Mouse (Mus musculus): ENCODE results near the gene Rab11b. TPM values are rescaled to one million over a fixed set of nuclear protein-coding genes. Genes with fewer than 3 reads are reported as not detected.

Gene Rab11b
- polyA plus RNA-seq, 1 experiment from 2014 or later = 88.9 TPM

DNA sequence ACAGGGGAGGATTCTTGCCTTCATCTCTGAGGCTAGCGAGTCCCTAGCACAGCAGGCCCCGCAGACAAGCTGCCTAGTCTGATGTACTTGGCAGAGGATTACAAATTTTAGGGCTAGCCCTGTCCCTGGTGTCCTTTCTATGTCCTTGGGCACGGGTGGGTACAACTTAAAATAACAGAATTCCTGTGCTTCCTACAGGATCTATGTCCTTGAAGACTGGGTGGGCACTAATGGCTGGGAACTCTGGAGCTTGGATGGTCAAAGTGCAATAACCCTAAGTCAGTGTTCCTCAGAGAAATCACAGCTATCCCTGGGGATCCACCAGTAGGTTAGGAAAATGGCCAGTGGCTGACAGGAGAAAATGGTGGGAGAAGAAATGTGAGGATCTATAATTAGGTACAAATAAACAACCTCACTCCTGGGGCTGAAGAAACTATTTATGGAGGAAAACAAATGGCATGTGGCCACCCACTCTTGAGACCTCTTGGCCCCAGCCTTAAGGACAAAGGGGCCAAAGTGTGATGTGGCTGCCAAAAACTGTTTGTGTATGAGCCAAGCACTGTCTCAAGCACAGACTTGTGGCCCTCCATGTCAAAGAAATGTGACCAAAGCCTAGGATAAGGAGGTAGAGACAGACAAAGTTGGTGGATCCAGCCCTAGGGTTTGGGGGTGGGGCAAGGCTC, 4.1 kb downstream of the Rab11b start:
- peaks cover 58% of the 10 kb centered on the region for H3K4me1 ChIP-seq (ENCODE audit: insufficient read depth)
- no peak for TF ChIP-seq CTCF (IDR thresholded peaks at IDR 0.05; ENCODE audit: low read depth)
- no peak for TF ChIP-seq EP300 (IDR thresholded peaks at IDR 0.05; ENCODE audit: low read depth)
- peaks cover 4% of the 10 kb centered on the region for H3K36me3 ChIP-seq (replicated peaks; ENCODE audit: insufficient read depth, low read length)
- ATAC-seq (no peak), DNase-seq (no peak)
- H3K9ac ChIP-seq (replicated peaks) = no peak overlapping the region
- no peaks in the 10 kb centered on the region for H3K27me3 ChIP-seq (ENCODE audit: insufficient read depth, low read length)
- no peaks in the 10 kb centered on the region for H3K9me3 ChIP-seq (ENCODE audit: low read length)
- no peak overlapping the region for H3K4me2 ChIP-seq (ENCODE audit: low read depth, low read length)
- no peak overlapping the region for H3K4me3 ChIP-seq (ENCODE audit: low read depth, low read length)
- WGBS (ENCODE audit: insufficient replicate concordance) = 87% methylated on average over 3 of the region's 3 CpGs
- peak overlapping the region; percentile 46 for H3K27ac ChIP-seq (ENCODE audit: low read depth)

GRCm38 (mm10) chr17:33755418-33756107, 4.8 kb downstream of the Rab11b start:
- H3K4me3 ChIP-seq (ENCODE audit: low read depth, low read length) = no peak overlapping the region
- no peaks in the 10 kb centered on the region for H3K27me3 ChIP-seq (ENCODE audit: insufficient read depth, low read length)
- H3K4me2 ChIP-seq (ENCODE audit: low read depth, low read length) = peak overlapping the region; percentile 20; the same call in 1 of the 2 replicates
- H3K9ac ChIP-seq (replicated peaks) = peak overlapping the region; percentile 31
- peaks cover 7% of the 10 kb centered on the region for H3K36me3 ChIP-seq (replicated peaks; ENCODE audit: insufficient read depth, low read length)
- ATAC-seq (no peak), DNase-seq (no peak)
- H3K27ac ChIP-seq (ENCODE audit: low read depth) = peak overlapping the region; percentile 46
- WGBS (ENCODE audit: insufficient replicate concordance) = 72% methylated on average over 10 of the region's 10 CpGs
- TF ChIP-seq CTCF (IDR thresholded peaks at IDR 0.05; ENCODE audit: low read depth) (no peak), EP300 (IDR thresholded peaks at IDR 0.05; ENCODE audit: low read depth) (no peak)
- H3K4me1 ChIP-seq (ENCODE audit: insufficient read depth) = peaks cover 57% of the 10 kb centered on the region
- no peaks in the 10 kb centered on the region for H3K9me3 ChIP-seq (ENCODE audit: low read length)

DNA sequence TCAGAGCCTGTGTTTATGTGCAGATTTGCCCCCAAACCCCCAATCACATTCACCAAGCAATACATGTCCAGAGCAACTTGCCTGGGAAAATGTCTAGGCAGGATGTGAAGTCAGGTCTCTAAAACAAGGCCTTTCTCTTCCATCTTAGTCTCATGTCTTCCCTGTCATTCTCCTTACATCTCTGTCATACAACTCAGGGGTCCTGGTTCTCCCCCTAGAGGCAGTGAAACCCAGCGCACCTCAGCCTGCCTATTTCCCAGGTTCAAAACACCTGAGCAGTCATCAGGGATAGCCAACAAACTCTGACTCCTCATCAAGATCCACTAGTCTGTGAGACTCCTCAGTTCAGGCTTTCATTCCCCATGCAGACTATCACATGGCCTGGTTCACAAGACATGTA, 5.7 kb downstream of the Rab11b start:
- H3K27me3 ChIP-seq (ENCODE audit: insufficient read depth, low read length) = no peaks in the 10 kb centered on the region
- ATAC-seq = no peak
- TF ChIP-seq CTCF (IDR thresholded peaks at IDR 0.05; ENCODE audit: low read depth) (peak; percentile 25), EP300 (IDR thresholded peaks at IDR 0.05; ENCODE audit: low read depth) (no peak)
- no peak overlapping the region for H3K4me3 ChIP-seq (ENCODE audit: low read depth, low read length)
- H3K4me1 ChIP-seq (ENCODE audit: insufficient read depth) = peaks cover 57% of the 10 kb centered on the region
- 89% methylated on average over 1 of the region's 1 CpGs for WGBS (ENCODE audit: insufficient replicate concordance)
- H3K4me2 ChIP-seq (ENCODE audit: low read depth, low read length) = no peak overlapping the region
- peaks cover 13% of the 10 kb centered on the region for H3K36me3 ChIP-seq (replicated peaks; ENCODE audit: insufficient read depth, low read length)
- H3K27ac ChIP-seq (ENCODE audit: low read depth) = 0 out of 2 replicates have a peak overlapping the region, but pooled peaks have one; percentile 46
- no peaks in the 10 kb centered on the region for H3K9me3 ChIP-seq (ENCODE audit: low read length)
- H3K9ac ChIP-seq (replicated peaks) = no peak overlapping the region
- DNase-seq = no peak

DNA sequence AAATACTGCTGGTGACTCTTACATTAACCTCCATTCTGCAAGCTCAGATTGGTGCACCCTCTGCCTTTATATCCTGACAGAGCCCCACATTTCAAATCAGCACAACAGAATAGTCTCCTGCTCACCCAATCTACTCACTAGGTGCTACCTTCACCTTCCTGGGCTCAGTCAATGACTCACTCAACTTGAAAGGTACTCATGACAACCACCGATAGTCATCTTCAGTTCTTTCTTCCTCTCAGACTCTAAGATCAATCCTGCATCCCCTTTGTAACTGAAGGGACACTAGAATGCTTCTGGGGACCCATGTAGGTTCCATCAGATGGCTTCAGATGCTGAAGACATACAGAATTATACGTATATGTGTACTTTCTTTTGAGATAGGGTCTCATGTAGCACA, 8.0 kb downstream of the Rab11b start:
- DNase-seq (no peak), ATAC-seq (no peak)
- Histone ChIP-seq H3K4me1 (ENCODE audit: insufficient read depth) (peaks cover 35% of the 10 kb centered on the region), H3K4me2 (ENCODE audit: low read depth, low read length) (no peak overlapping the region), H3K4me3 (ENCODE audit: low read depth, low read length) (no peak overlapping the region), H3K9me3 (ENCODE audit: low read length) (no peaks in the 10 kb centered on the region), H3K27ac (ENCODE audit: low read depth) (no peak overlapping the region), H3K27me3 (ENCODE audit: insufficient read depth, low read length) (no peaks in the 10 kb centered on the region), H3K9ac (replicated peaks) (no peak overlapping the region), H3K36me3 (replicated peaks; ENCODE audit: insufficient read depth, low read length) (peaks cover 30% of the 10 kb centered on the region)
- TF ChIP-seq EP300 (IDR thresholded peaks at IDR 0.05; ENCODE audit: low read depth) (no peak), CTCF (IDR thresholded peaks at IDR 0.05; ENCODE audit: low read depth) (no peak)
- WGBS (ENCODE audit: insufficient replicate concordance) = 92% methylated on average over 2 of the region's 2 CpGs

DNA sequence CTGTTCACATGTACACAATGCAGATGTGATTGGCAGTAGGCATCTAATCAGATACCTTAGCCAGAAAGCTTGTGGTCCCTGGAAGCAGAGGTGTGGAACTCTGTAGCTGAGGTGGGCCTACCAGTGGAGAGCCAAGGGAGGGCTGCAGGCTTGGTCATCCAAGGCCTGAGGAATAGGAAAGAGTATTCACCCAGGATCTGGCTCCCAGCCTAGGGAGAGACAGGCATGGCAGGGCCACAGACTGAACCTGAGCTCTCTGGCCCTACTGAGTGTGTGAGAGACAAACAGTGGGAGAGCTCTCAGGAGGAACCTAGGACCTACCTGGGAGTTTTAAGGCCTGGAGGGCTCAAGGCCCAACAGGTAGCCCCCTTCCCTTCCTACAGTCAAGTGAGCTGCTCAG, 9.1 kb downstream of the Rab11b start:
- Histone ChIP-seq H3K9me3 (ENCODE audit: low read length) (no peaks in the 10 kb centered on the region), H3K4me2 (ENCODE audit: low read depth, low read length) (no peak overlapping the region), H3K4me1 (ENCODE audit: insufficient read depth) (peaks cover 24% of the 10 kb centered on the region), H3K36me3 (replicated peaks; ENCODE audit: insufficient read depth, low read length) (peaks cover 33% of the 10 kb centered on the region), H3K27ac (ENCODE audit: low read depth) (no peak overlapping the region), H3K9ac (replicated peaks) (peak overlapping the region; percentile 34; the same call in 1 of the 2 replicates), H3K27me3 (ENCODE audit: insufficient read depth, low read length) (no peaks in the 10 kb centered on the region), H3K4me3 (ENCODE audit: low read depth, low read length) (no peak overlapping the region)
- ATAC-seq = no peak
- TF ChIP-seq EP300 (IDR thresholded peaks at IDR 0.05; ENCODE audit: low read depth) (no peak), CTCF (IDR thresholded peaks at IDR 0.05; ENCODE audit: low read depth) (no peak)
- DNase-seq = no peak

DNA sequence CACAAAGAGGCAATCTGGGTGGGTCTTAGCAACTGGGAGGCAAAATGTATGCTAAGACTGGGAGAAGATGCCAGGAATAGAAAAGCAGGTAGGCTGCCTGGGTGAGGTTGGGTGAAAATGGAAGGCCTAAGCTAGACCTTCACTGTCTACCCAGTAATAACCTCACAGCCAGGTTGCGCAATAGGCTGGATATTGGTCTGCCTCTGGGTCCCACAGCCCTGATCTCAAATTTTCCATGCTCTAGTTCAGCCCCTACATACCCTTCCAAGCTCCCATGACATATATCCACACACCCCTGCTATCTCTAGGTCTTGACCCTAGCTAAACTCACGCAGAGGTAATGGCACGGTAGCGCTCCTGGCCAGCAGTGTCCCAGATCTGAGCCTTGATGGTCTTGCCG, 10.9 kb downstream of the Rab11b start:
- H3K4me1 ChIP-seq (ENCODE audit: insufficient read depth) = peaks cover 13% of the 10 kb centered on the region
- no peak for DNase-seq
- no peaks in the 10 kb centered on the region for H3K27me3 ChIP-seq (ENCODE audit: insufficient read depth, low read length)
- H3K9me3 ChIP-seq (ENCODE audit: low read length) = no peaks in the 10 kb centered on the region
- H3K27ac ChIP-seq (ENCODE audit: low read depth) = no peak overlapping the region
- WGBS (ENCODE audit: insufficient replicate concordance) = 92% methylated on average over 5 of the region's 5 CpGs
- no peak overlapping the region for H3K4me2 ChIP-seq (ENCODE audit: low read depth, low read length)
- no peak for ATAC-seq
- TF ChIP-seq CTCF (IDR thresholded peaks at IDR 0.05; ENCODE audit: low read depth) (no peak), EP300 (IDR thresholded peaks at IDR 0.05; ENCODE audit: low read depth) (no peak)
- H3K9ac ChIP-seq (replicated peaks) = no peak overlapping the region
- H3K36me3 ChIP-seq (replicated peaks; ENCODE audit: insufficient read depth, low read length) = peaks cover 34% of the 10 kb centered on the region
- H3K4me3 ChIP-seq (ENCODE audit: low read depth, low read length) = no peak overlapping the region

Data from liver, postnatal 0 days (tissue).